Mouse (Mus musculus) erythroid progenitor cell, adult 5-6 weeks (primary cell): ENCODE data around the gene AI182371. TPM values are rescaled to one million over a fixed set of nuclear protein-coding genes. Genes with fewer than 3 reads are reported as not detected.

ENCODE experiments used
- ATAC-seq: replicated peaks from 2 replicates; pipeline ENCODE4 v1.8.0; 2016; ENCODE audit warnings: moderate number of reproducible peaks, mild to moderate bottlenecking, moderate TSS enrichment, inconsistent platforms; ENCODE audit not compliant: poor library complexity, low FRiP score, severe bottlenecking
- total RNA-seq, 2 experiments: library from RNA; stranded (forward) in 1 of 2; stranded (reverse) in 1 of 2; fragments of 150-400 nt in 1 of 2; fragments of 186-747, 209-891 nt in 1 of 2; gene quantifications; 2 replicates each; pipeline versions ENCODE4 v1.2.3 to v1.2.4; 2015 to 2017; ENCODE audit warnings: low replicate concordance in 2 of 2

Gene AI182371
- not detected in 2 replicates for total RNA-seq (2015; ENCODE audit: low replicate concordance)
- 1.3 TPM in 1 of 2 replicates, not detected in the other for total RNA-seq (2017; ENCODE audit: low replicate concordance)

DNA sequence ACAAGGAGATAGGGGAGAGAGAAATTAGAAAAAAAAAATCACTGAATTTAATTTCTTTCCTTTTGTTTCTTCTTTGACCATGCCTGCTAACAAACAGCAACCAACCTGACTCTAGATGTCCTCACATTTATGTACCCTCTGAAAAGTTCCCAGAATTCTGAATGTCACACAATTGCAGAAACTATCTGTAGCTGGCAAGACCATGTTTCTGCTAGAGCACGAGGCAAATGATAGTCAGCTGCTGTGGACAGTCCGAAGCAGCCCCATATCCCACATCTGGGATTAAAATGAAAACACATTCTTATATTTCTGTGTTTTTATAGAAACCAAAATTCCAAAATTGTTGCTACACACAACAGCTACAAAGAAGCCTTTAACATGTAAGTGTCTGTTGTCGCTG is at the start of gene AI182371:
Gene AI182371 (minus strand): TSS at position 101 of the 400 bp plus-strand sequence.
- no peak for ATAC-seq

DNA sequence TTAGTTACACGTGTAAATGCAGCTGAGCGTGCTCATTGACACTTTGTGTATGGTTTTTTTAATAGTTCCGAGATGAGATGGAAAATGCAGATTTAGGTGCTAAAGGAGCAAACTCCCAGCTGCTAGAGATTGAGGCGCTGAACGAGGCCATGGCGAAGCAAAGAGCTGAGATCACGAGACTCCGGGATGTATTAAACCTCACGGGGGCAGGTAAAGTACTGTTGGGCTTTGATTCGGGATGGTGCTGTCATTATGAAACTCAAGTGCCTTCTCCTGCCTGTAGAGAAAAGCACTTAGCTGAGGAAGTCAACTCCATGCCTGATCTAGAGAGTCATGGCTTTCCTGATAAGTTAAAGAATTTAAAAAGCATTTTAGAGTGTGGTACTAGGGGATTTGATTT is 47.5 kb upstream of the AI182371 start:
- no peak for ATAC-seq

DNA sequence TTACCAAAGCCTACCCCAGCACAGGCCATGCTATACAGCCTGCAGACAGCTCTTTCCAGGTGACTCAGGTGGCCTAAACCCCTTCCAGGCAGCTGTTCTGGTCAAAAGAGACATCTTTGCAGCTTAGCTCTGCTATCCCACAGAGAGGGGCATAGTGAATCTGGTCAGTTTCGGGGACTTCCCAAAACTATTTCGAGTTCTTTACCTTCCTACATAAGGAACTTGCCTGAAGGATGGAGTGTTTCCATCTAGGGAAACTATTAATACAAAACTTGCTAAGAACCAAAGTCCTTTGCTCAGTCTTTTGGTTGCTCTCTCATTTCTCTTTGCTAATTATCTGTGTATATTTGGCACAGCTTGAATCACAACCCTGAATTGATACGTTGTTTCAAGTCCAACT is 40.3 kb upstream of the AI182371 start:
- ATAC-seq: no peak

DNA sequence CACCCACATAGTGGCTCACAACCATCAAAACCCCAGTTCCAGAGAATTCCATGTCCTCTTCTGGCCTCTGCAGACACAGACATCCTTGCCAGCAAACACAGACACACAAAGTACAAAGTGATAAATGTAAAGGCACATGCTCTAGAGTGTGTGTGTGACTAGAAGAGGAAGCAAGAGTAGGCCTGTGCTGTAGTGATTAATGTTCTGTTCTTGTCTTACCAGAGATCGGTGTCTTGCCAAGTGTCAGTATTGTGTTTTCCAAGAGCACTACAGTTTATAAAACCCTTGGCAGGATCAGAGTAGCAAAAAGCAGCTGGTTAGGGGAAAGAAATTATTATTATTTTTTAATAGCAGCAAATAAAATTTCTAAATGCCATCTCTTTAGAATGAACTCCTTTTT is 37.2 kb upstream of the AI182371 start:
- ATAC-seq: no peak

DNA sequence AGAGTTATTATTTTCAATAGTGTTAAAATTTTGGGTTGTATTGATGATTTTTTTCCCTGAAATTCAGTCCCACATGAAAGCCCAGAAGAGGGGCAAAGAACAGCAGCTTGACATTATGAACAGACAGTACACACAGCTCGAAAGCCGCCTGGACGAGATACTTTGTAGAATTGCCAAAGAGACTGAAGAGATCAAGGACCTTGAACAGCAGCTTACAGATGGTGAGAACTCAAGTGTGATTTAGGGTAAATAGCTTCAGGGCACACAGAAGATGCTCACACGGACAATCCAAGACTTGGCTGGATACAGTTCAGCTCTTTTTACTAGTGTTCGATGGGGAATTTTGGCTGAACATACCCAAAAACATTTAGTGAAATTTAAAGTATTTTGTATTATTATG is 32.5 kb upstream of the AI182371 start:
- no peak for ATAC-seq

DNA sequence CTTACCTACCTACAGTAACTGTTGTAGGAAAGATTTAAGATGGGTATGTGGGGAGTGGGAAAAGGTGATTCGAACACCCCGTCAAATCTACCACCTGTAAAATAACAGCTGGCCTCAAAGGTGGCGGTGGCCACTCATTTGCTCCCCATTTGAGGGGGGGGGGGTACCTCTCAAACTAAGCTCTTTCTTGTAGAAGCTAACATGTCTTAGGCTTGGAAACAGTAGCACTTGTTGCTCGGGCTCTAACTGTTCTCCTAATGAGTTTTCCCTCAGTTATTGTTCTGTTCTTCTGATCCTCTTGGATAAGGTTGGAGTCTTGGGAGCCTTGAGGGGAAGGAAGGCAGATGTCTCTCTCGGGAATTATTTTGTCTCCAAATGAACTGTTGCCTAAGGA is 31.3 kb upstream of the AI182371 start:
- ATAC-seq: no peak

DNA sequence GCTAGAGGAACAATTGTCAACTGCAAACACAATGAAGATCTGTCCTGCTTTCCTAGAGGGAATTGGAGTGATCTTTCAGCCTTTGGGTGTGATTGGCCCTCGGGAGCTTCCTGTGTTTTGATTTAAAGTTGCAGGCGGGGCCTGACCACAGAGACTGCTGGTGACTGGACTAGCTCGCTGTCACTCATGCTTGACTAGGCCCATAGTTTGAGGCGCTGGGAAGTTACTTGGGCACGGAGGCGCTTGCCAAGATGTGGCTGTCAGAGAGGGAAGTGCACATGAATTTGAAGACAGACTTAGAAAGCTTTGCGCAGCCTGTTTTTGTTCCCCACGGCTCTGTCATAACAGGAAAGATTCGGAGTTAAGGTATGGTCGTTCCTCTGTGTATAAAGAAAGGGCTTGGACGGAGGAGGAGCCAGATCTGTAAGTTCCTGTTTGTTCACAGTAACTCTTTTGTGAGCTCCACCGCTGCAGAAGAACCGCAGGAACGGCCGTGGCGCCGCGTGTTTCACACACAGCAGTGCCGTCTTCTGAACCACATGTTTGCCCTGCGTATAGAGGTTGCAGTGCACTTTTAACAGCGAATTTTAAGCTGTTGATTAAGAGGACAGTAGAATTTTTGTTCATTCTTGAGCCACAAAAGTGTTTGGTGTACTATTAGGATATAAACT is 30.8 kb upstream of the AI182371 start:
- ATAC-seq: peak; percentile 98

DNA sequence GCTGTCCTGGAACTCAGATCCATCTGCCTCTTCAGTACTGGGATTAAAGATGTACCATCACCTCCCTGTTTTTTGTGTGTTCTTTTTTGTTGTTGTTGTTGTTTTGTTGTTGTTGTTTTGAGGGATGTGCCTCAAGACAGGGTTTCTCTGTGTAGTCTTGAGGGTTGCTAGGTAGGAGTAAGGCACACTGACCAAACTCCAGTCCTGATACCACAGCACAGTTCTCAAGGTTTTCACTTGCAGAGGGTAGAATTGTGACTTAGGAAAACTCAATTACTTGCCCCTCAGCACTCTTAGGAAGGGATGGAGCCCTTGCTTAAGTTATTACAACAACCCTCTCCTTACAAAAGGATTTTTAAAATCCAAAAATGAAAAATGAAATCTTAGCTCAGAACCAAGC is 30.1 kb upstream of the AI182371 start:
- no peak for ATAC-seq

DNA sequence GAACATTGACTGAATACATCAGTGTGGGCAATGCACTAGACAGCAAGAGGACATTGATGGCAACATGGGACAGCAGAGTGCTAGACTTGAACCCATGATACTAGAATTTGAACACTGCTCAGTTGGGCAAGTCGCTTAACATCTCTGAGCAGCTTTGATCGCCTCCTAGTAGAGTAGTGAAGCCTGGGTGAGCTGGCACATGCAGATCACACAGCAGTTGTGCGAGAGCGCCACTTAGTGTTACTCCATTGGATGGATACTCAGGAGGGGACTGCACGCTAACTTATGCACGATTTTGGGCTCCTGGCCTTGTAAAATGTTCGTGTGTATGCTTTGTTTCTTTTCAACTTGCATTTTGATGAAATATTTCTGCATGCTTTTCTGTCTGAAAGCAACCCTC is 23.4 kb upstream of the AI182371 start:
- no peak for ATAC-seq

DNA sequence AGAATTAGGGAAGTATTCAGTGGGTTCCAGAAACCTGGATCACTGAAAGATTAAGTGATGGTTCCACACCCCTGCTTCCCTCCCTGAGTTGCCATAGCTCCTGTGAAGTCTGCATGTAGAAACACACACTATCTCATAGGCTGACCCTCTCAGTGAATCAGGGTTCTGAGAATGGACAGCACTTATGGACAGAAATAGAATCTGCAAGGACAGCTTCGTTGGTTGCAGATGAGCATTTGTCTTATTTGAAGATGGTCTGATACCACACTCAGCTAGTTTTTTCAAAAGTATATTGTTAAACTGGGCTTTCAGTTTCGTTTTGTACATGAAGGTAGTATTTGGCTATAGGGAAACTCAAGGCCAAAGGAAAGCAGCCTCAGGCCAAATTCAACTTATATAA is 9.2 kb upstream of the AI182371 start:
- ATAC-seq: no peak

DNA sequence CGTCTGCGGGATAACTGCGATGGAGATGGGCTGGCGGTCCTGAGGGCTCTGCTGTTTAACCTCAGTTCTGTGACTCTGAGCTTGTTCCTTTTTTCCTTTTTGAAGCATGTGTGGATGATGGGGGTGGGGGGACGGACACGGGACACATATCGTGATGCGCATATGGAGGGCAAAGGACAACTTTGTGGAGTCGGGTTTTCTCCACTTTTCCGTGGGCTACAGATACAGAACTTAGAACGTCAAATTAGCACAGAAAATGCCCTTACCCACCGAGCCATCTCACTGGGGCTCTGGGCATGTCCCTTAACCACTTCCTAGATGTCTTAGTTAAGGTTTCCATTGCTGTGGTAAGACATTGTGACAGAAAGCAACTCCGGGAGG is 8.6 kb upstream of the AI182371 start:
- no peak for ATAC-seq

DNA sequence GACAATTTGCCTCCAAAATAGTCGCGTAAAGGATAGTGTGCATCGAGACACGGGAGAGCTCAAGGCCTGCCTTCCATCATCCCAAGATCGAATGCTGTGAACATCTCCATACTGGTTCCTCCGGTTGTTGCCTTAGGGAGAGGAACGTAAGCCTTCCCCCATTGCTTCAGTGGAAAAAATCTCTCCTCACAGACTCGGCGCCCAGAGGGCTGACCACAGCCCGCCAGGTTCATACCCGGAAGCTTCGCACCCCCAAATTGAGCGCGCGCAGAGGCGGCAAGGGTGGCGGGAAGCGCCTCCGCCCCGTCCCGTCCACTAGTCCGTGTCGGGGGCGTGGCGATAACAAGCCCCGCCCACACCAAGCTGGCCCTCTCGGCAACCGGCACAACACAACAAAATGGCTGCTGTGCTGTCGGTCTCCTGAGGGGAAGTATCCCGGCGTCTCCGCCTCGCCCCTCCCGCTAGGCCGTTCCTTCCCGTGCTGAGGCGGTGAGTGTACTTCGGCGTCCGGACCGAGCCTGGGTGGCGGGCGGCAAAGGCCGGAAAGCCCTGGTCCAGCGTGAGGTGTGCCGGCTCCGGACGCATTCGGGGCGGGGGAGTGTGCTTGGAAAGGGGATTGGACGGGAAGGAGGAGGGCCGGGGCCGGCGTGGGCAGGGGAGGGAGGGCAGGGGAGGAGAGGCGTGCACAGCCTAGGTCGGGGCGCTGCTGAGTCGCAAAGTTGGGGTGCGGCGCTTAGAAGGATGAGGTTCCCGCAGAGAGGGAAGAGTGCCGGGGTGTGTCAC is 8.0 kb upstream of the AI182371 start, which contains the start of gene Cntrl:
Gene Cntrl (plus strand): TSS at position 352 of the 783 bp plus-strand sequence.
- peak; percentile 90 for ATAC-seq

DNA sequence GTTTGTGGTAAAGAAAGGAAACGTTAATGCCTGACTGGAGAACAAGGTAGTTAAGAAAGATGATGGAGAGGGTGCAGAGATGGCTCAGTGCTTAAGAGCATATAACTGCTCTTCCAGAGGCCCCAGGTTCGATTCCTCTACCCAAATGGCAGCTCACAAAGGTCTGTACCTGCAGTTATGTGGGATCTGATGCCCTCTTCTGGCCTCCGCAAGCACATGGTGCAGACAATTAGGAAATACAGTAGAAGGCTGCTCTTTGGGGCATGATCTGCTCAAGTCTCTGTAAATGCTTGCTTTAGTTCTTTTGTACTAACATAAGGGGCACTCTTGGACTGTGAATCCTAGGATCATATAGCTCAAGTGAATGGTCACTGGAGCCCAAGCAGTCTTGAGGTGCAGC is 7.4 kb upstream of the AI182371 start:
- peak; percentile 45 for ATAC-seq

DNA sequence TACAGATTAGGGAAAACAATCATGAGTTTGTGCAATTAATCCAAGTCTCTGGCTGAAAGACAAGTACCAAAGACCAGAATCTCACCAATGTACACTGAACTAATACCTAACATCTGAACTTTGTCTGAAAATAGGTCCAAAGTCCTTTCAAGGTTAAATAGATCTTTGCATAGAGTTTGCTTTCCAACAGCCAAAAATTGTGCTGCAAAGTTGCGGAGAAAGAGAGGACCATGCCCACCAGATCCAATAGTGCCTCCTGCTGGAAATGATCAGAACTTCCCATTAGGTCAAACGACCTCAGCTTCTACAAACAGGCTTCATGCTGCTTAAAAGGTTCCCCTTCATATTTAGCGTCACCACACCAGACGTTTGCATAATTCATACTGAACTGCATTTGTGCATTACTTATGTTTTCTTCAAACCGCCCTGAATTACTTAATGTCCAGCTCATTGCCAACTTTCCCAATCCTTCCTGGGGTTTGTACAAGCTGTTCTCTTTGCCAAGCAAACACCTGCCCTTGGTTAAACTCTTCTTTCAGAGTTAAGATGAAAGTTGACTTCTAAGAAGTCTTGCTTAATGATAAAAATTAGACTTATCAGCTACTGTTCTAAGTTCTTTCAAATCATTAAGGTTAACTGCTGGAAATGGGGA is 6.8 kb upstream of the AI182371 start:
- ATAC-seq: no peak

DNA sequence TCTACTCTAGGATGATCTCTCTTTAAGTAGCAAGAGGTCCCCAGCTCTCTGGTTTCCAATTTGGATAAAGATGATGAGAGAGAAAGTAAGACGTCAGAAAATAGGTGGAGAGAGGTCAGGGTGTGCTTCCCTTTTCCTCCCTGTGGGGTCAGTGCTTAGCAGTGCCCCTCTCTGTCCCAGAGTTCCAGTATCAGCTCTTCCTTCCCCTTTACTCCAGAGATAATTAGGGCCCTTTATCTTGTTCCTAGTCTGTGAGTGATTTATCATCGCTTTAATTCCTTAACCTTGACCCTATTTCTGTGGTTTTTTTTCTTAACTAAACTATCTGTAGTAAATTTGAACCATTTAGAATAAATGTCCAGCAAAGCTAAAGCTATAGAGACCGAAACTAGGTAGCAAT is 3.5 kb upstream of the AI182371 start:
- no peak for ATAC-seq

DNA sequence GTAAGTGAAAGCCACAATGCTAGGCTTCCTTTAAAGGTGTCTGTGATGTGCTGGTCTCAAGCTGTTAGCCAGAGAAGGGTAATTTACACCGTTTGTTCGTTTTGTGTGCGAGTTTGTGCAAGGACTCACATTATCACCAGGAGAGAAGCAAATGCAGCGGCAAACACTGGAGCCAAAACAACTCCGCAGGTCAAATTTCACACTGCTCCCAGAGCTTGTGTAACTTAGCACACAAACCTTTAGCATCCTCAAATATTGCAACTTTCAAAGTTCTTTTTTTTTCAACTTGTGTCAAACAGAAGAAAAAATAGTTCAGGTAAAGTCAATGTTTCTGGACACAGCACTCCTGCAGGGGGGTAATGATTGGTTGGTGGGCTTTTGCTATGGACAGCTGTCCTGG is 2.2 kb upstream of the AI182371 start:
- ATAC-seq: no peak

DNA sequence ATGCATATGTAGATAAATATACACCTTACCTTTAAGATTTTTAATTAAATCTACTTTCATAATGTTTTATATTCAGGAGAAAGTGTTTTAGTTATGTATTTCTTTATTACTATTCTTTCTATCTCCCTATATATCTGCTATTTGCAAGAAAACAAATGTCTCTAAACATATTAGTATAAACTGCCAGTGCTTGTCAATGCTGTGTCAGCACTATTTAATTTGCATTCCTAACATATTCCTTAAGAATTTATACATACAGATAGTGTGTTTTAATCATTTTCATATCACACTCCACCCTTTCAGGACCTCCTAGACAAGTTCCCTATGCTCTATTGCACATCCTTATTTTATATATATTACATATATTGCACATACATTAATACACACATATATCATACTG is 1.4 kb upstream of the AI182371 start:
- ATAC-seq: no peak

DNA sequence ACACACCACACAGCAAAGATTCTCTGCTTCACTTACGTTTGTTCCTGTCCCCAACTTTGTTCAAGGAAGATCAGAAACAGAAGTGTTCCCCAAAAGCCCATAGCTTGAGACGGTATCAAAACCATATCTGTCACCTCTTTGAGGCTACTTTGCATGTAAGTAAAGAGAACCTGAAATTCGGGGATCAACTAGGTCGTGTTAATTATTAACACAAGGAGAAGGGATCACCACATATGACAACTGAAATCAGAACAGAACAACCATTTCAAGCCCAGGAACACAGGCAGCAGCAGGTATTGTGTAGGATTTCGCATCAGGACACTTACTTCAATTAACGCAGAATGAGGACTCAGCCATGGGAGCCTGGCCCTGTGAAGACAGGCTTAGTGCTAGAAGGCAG is 814 bp downstream of the AI182371 start:
- no peak for ATAC-seq

DNA sequence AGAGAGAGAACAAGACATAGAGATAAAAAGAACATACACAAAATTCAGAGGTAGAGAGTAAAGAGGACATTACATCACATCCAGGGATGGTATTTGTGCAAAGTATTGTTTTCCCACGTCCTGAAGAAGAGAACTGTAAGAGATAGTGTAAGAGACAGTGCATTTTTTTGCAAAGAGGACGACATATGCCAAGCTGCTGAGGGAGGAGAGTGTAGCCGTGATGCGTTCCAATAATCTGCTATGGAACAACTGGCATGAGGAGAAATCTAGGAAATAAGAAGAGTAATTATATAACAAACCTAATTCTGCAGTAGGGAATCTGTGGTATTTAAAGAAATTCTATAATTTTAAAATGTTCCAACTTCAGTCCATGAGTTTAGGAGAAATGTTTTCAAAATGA is 13.9 kb downstream of the AI182371 start:
- no peak for ATAC-seq

DNA sequence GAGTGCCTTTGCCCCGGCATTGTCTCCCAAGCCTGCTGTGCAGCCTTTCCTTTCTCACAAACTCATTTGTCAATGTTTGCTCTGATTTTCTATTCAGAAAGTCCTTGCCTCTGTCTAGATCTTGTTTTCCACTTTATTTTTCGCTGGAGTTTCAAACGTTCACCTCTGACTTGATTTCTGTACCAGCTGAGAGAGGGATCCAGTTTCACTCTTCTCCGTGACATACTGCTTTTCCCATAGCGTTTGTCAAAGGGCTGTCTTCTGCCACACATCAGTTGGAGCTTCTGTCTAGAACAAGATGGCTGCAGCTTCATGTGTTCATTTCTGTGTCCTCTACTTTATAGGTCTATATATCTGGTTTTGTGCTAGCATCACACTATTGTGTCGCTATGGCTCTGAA is 22.2 kb downstream of the AI182371 start:
- no peak for ATAC-seq

DNA sequence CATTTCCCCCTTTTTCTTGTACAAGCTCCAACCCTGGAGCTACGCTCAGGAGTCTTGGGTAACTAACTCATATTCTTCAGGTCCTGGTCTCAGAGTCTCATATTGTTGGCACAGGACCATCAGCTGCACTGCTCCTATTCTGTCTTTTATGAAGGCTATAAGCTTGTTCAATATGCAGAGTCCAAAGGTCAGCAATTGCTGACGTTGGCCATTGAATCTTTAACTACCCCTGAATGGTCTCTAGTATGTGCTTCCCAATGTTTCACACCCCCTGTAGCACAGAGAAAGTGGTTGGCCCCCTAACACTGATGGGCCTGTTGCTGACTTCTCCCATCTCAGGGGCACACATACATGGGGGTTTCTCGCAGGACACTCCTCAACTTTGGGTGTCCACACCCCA is 27.0 kb downstream of the AI182371 start:
- no peak for ATAC-seq
